Mouse (Mus musculus) gastrocnemius, postnatal 25 days (tissue): Measurements from ENCODE around the gene Klra7. TPM values are rescaled to one million over a fixed set of nuclear protein-coding genes. Genes with fewer than 3 reads are reported as not detected.
"Not testable (repeated sequence)": the region's sequence is repeated elsewhere in the genome, so short reads cannot be mapped to it uniquely, and the experiment has no call there.

Experiments
- DNase-seq: peaks from one replicate; pipeline ENCODE4 v3.0.0; 2022
- long read RNA-seq, 2 experiments: library from polyadenylated mRNA; stranded (forward); transcript quantifications; one replicate each; pipeline ENCODE4 v2.0.0; 2021
- total RNA-seq, 2 experiments: library from RNA; stranded (reverse); gene quantifications; 1 replicate in 1 of 2; 2 replicates in 1 of 2; pipeline ENCODE4 v1.2.3; 2021

Gene Klra7
- not detected for total RNA-seq
- long read RNA-seq, experiment 1, result 0 reads
- long read RNA-seq, experiment 2, result 0 reads

DNA sequence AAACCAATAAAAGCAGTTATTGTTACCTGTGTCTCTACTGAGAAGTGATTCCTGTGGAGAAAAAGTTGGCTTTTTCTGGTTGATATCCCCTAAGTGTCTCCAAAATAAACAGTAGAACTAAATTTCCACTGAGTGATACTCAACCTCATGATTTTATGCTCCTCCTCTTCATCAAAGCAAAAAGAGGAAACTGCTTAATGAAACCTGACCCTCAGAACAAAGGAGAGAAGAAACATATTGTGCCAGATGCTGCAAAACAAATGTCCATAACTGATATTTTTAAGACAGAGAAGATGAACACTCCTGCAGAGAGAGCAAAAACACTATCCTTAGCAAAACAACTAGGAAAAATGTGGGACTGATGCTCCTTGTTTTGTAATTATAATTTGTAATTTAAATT is at the start of gene Klra7:
Gene Klra7, minus strand, starts transcription at position 101 of the 400 bp plus-strand sequence.
- no peak for DNase-seq

GRCm38 (mm10) chr6:130281828-130282227 is 48.7 kb upstream of the Klra7 start, which contains the start of gene Klra10:
Gene Klra10, minus strand, starts transcription at chr6:130281928.
- not testable (repeated sequence) for DNase-seq

DNA sequence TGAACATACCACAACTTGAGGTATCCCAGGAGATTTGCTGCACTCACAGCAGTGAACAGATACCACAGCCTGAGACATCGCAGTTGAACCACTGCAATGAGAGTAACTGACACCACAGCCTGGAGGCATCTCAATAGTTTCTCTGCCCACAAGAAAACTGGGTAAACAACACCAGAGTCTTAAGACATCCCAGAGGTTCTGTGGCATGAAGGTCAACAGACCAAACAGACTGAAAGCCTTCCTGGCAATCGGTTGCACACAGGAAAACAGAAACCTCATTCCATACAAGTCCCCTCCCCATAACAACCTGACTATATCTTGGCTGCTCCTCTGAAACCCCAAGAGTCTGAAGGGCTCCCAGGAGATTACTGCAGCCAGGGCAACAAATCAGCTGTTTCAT is 22.2 kb upstream of the Klra7 start:
- no peak for DNase-seq

- no peak for DNase-seq
Observed at GRCm38 (mm10) chr6:130237536-130237935, 4.4 kb upstream of the Klra7 start.

- DNase-seq, result no peak
Observed at GRCm38 (mm10) chr6:130236635-130237034, 3.5 kb upstream of the Klra7 start.

- not testable (repeated sequence) for DNase-seq
Observed at GRCm38 (mm10) chr6:130197453-130197852, 35.7 kb downstream of the Klra7 start.

- not testable (repeated sequence) for DNase-seq
Observed at GRCm38 (mm10) chr6:130193012-130193411, 40.1 kb downstream of the Klra7 start, which contains the start of gene Klra9. Gene Klra9, minus strand, starts transcription at chr6:130193112.

Other genes starting within 250 kb of the Klra7 start
- not detected for gene Klra6, start 206.4 kb downstream of the Klra7 start, total RNA-seq
- gene Klra4, start 166.1 kb downstream of the Klra7 start, total RNA-seq, result not detected
- gene Klra8, start 103.4 kb downstream of the Klra7 start, total RNA-seq, result not detected
- gene Klra9, start 40.2 kb downstream of the Klra7 start, total RNA-seq, result not detected
- gene Klra10, start 48.6 kb upstream of the Klra7 start, total RNA-seq, result not detected
- not detected for gene Klra3, start 104.3 kb upstream of the Klra7 start, total RNA-seq
- not detected for gene Klra1, start 153.6 kb upstream of the Klra7 start, total RNA-seq